Mouse (Mus musculus): ENCODE measurements around the gene Tprn. TPM values are rescaled to one million over a fixed set of nuclear protein-coding genes. Genes with fewer than 3 reads are reported as not detected.

Gene Tprn
- total RNA-seq, 2 experiments from 2014 or later: 0.26 to 1.5 TPM

Other genes with a start within 250 kb of the Tprn start
Only the 30 nearest of the 34 such genes appear.
- gene Entpd8, start 182.3 kb upstream of the Tprn start, total RNA-seq (2015; ENCODE audit: low replicate concordance): not detected in 2 replicates
- gene Entpd8, start 182.3 kb upstream of the Tprn start, total RNA-seq (2017; ENCODE audit: low replicate concordance): not detected in 2 replicates
- gene Noxa1, start 167.5 kb upstream of the Tprn start, total RNA-seq (2015; ENCODE audit: low replicate concordance): not detected in 2 replicates
- gene Noxa1, start 167.5 kb upstream of the Tprn start, total RNA-seq (2017; ENCODE audit: low replicate concordance): not detected in 2 replicates
- not detected in 2 replicates for gene Nrarp, start 81.9 kb upstream of the Tprn start, total RNA-seq (2015; ENCODE audit: low replicate concordance)
- 0.51 TPM in 1 of 2 replicates, not detected in the other for gene Nrarp, start 81.9 kb upstream of the Tprn start, total RNA-seq (2017; ENCODE audit: low replicate concordance)
- gene Tor4a, start 65.7 kb upstream of the Tprn start, total RNA-seq (2015; ENCODE audit: low replicate concordance): 3.1 and 5.0 TPM in 2 replicates
- gene Tor4a, start 65.7 kb upstream of the Tprn start, total RNA-seq (2017; ENCODE audit: low replicate concordance): 6.7 and 7.4 TPM in 2 replicates
- gene Nelfb, start 51.1 kb upstream of the Tprn start, total RNA-seq (2015; ENCODE audit: low replicate concordance): 0.77 and 6.1 TPM in 2 replicates
- gene Nelfb, start 51.1 kb upstream of the Tprn start, total RNA-seq (2017; ENCODE audit: low replicate concordance): 19.5 and 25.7 TPM in 2 replicates
- not detected in 2 replicates for gene Stpg3, start 48.0 kb upstream of the Tprn start, total RNA-seq (2015; ENCODE audit: low replicate concordance)
- 0.34 TPM in 1 of 2 replicates, not detected in the other for gene Stpg3, start 48.0 kb upstream of the Tprn start, total RNA-seq (2017; ENCODE audit: low replicate concordance)
- gene Fam166a, start 43.9 kb upstream of the Tprn start, total RNA-seq (2015; ENCODE audit: low replicate concordance): not detected in 2 replicates
- not detected in 2 replicates for gene Fam166a, start 43.9 kb upstream of the Tprn start, total RNA-seq (2017; ENCODE audit: low replicate concordance)
- 161 and 203 TPM in 2 replicates for gene Tubb4b, start 37.9 kb upstream of the Tprn start, total RNA-seq (2015; ENCODE audit: low replicate concordance)
- 205 and 234 TPM in 2 replicates for gene Tubb4b, start 37.9 kb upstream of the Tprn start, total RNA-seq (2017; ENCODE audit: low replicate concordance)
- not detected in 2 replicates for gene Slc34a3, start 28.3 kb upstream of the Tprn start, total RNA-seq (2015; ENCODE audit: low replicate concordance)
- gene Slc34a3, start 28.3 kb upstream of the Tprn start, total RNA-seq (2017; ENCODE audit: low replicate concordance): not detected in 2 replicates
- not detected in 2 replicates for gene Rnf224, start 25.8 kb upstream of the Tprn start, total RNA-seq (2015; ENCODE audit: low replicate concordance)
- not detected in 2 replicates for gene Rnf224, start 25.8 kb upstream of the Tprn start, total RNA-seq (2017; ENCODE audit: low replicate concordance)
- not detected in 2 replicates for gene Rnf208, start 20.4 kb upstream of the Tprn start, total RNA-seq (2015; ENCODE audit: low replicate concordance)
- gene Rnf208, start 20.4 kb upstream of the Tprn start, total RNA-seq (2017; ENCODE audit: low replicate concordance): not detected in 2 replicates
- gene Cysrt1, start 20.2 kb upstream of the Tprn start, total RNA-seq (2015; ENCODE audit: low replicate concordance): not detected in 2 replicates
- not detected in 2 replicates for gene Cysrt1, start 20.2 kb upstream of the Tprn start, total RNA-seq (2017; ENCODE audit: low replicate concordance)
- 2.1 and 3.3 TPM in 2 replicates for gene AL732309.1, start 15.8 kb upstream of the Tprn start, total RNA-seq (2015; ENCODE audit: low replicate concordance)
- 1.6 TPM in 1 of 2 replicates, not detected in the other for gene AL732309.1, start 15.8 kb upstream of the Tprn start, total RNA-seq (2017; ENCODE audit: low replicate concordance)
- 2.5 and 8.8 TPM in 2 replicates for gene Tmem203, start 7.2 kb upstream of the Tprn start, total RNA-seq (2015; ENCODE audit: low replicate concordance)
- 2.2 and 3.7 TPM in 2 replicates for gene Tmem203, start 7.2 kb upstream of the Tprn start, total RNA-seq (2017; ENCODE audit: low replicate concordance)
- gene Ssna1, start 9.8 kb downstream of the Tprn start, total RNA-seq (2015; ENCODE audit: low replicate concordance): 36.5 and 67.5 TPM in 2 replicates
- gene Ssna1, start 9.8 kb downstream of the Tprn start, total RNA-seq (2017; ENCODE audit: low replicate concordance): 9.9 and 24.8 TPM in 2 replicates
- 8.4 and 12.9 TPM in 2 replicates for gene Anapc2, start 9.9 kb downstream of the Tprn start, total RNA-seq (2015; ENCODE audit: low replicate concordance)
- 9.2 and 18.7 TPM in 2 replicates for gene Anapc2, start 9.9 kb downstream of the Tprn start, total RNA-seq (2017; ENCODE audit: low replicate concordance)
- gene Tmem210, start 25.5 kb downstream of the Tprn start, total RNA-seq (2015; ENCODE audit: low replicate concordance): not detected in 2 replicates
- gene Tmem210, start 25.5 kb downstream of the Tprn start, total RNA-seq (2017; ENCODE audit: low replicate concordance): not detected in 2 replicates
- not detected in 2 replicates for gene Lrrc26, start 27.3 kb downstream of the Tprn start, total RNA-seq (2015; ENCODE audit: low replicate concordance)
- gene Lrrc26, start 27.3 kb downstream of the Tprn start, total RNA-seq (2017; ENCODE audit: low replicate concordance): not detected in 2 replicates
- not detected in 2 replicates for gene Grin1, start 56.6 kb downstream of the Tprn start, total RNA-seq (2015; ENCODE audit: low replicate concordance)
- not detected in 2 replicates for gene Grin1, start 56.6 kb downstream of the Tprn start, total RNA-seq (2017; ENCODE audit: low replicate concordance)
- 4.6 and 11.1 TPM in 2 replicates for gene Man1b1, start 69.7 kb downstream of the Tprn start, total RNA-seq (2015; ENCODE audit: low replicate concordance)
- gene Man1b1, start 69.7 kb downstream of the Tprn start, total RNA-seq (2017; ENCODE audit: low replicate concordance): 13.2 and 28.3 TPM in 2 replicates
- gene Dpp7, start 93.7 kb downstream of the Tprn start, total RNA-seq (2015; ENCODE audit: low replicate concordance): 13.3 TPM in 1 of 2 replicates, not detected in the other
- 2.6 TPM in 1 of 2 replicates, not detected in the other for gene Dpp7, start 93.7 kb downstream of the Tprn start, total RNA-seq (2017; ENCODE audit: low replicate concordance)
- gene Uap1l1, start 103.1 kb downstream of the Tprn start, total RNA-seq (2015; ENCODE audit: low replicate concordance): 7.7 and 13.3 TPM in 2 replicates
- gene Uap1l1, start 103.1 kb downstream of the Tprn start, total RNA-seq (2017; ENCODE audit: low replicate concordance): 0.51 and 3.9 TPM in 2 replicates
- gene Sapcd2, start 109.7 kb downstream of the Tprn start, total RNA-seq (2015; ENCODE audit: low replicate concordance): 3.3 and 8.8 TPM in 2 replicates
- 0.98 and 8.0 TPM in 2 replicates for gene Sapcd2, start 109.7 kb downstream of the Tprn start, total RNA-seq (2017; ENCODE audit: low replicate concordance)
- not detected in 2 replicates for gene Entpd2, start 133.3 kb downstream of the Tprn start, total RNA-seq (2015; ENCODE audit: low replicate concordance)
- gene Entpd2, start 133.3 kb downstream of the Tprn start, total RNA-seq (2017; ENCODE audit: low replicate concordance): not detected in 2 replicates
- not detected in 2 replicates for gene Npdc1, start 136.7 kb downstream of the Tprn start, total RNA-seq (2015; ENCODE audit: low replicate concordance)
- gene Npdc1, start 136.7 kb downstream of the Tprn start, total RNA-seq (2017; ENCODE audit: low replicate concordance): not detected in 2 replicates
- gene Fut7, start 160.6 kb downstream of the Tprn start, total RNA-seq (2015; ENCODE audit: low replicate concordance): 2.7 and 4.0 TPM in 2 replicates
- 4.4 and 4.5 TPM in 2 replicates for gene Fut7, start 160.6 kb downstream of the Tprn start, total RNA-seq (2017; ENCODE audit: low replicate concordance)
- 7.7 and 16.7 TPM in 2 replicates for gene Abca2, start 166.1 kb downstream of the Tprn start, total RNA-seq (2015; ENCODE audit: low replicate concordance)
- gene Abca2, start 166.1 kb downstream of the Tprn start, total RNA-seq (2017; ENCODE audit: low replicate concordance): 4.5 and 7.3 TPM in 2 replicates
- not detected in 2 replicates for gene Clic3, start 194.2 kb downstream of the Tprn start, total RNA-seq (2015; ENCODE audit: low replicate concordance)
- gene Clic3, start 194.2 kb downstream of the Tprn start, total RNA-seq (2017; ENCODE audit: low replicate concordance): not detected in 2 replicates
- 18.2 and 33.8 TPM in 2 replicates for gene Paxx, start 198.5 kb downstream of the Tprn start, total RNA-seq (2015; ENCODE audit: low replicate concordance)
- 8.4 and 10.6 TPM in 2 replicates for gene Paxx, start 198.5 kb downstream of the Tprn start, total RNA-seq (2017; ENCODE audit: low replicate concordance)
- gene Ptgds, start 207.4 kb downstream of the Tprn start, total RNA-seq (2015; ENCODE audit: low replicate concordance): 1.3 TPM in 1 of 2 replicates, not detected in the other
- gene Ptgds, start 207.4 kb downstream of the Tprn start, total RNA-seq (2017; ENCODE audit: low replicate concordance): not detected in 2 replicates